Mouse (Mus musculus): ENCODE results near the gene Traf6. TPM values are rescaled to one million over a fixed set of nuclear protein-coding genes. Genes with fewer than 3 reads are reported as not detected.

Gene Traf6
- total RNA-seq, 2 experiments from 2014 or later = 11.6 to 12.7 TPM

DNA sequence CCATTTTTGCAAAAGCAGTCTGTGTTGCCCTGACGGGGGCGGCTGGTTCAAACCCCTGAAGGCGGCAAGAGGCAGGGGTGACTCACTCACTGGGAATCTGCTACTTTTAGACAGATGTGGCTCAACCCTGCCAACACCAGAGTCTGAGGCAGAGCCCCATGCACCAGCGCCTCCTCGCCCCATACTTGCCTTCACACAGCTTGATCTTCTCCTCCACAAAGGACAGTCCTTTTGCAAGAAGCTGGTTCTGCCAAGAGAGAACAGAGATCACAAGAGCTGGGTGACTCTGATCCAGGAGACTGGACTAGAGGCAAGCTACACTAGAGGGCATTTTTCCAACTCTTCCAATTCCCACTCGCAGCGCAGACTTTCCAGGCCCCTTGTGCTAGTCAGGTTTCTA, 68.3 kb downstream of the Traf6 start:
- no peak for DNase-seq (ENCODE audit: low spot score in 2 of 2)

Other genes starting within 250 kb of the Traf6 start
- gene Rag2, start 53.7 kb upstream of the Traf6 start, total RNA-seq (2021) = not detected
- under 1 TPM; 0.07 to 0.21 TPM for gene Rag1, start 28.9 kb upstream of the Traf6 start, total RNA-seq (2021)
- 10 to 100 TPM; 29.5 to 34.2 TPM for gene B230118H07Rik, start 28.9 kb upstream of the Traf6 start, total RNA-seq (2021)
- gene Prr5l, start 204.6 kb downstream of the Traf6 start, total RNA-seq (2021) = 1 to 10 TPM; 7.7 to 8.1 TPM
- gene Commd9, start 207.8 kb downstream of the Traf6 start, total RNA-seq (2021) = 10 to 100 TPM; 38.0 to 38.6 TPM

Measured in left cerebral cortex, adult 18-20 months (tissue).